Mouse (Mus musculus) thymus, adult 2 months (tissue): ENCODE results near the gene Mum1.

Experiments used
- CTCF ChIP-seq: fragments of 200-500 bp; IDR thresholded peaks from 2 replicates; pipeline ENCODE4 v1.5.1; 2012; ENCODE audit warnings: mild to moderate bottlenecking, control low read depth, low read length, moderate library complexity, borderline replicate concordance; ENCODE audit not compliant: control insufficient read depth, poor library complexity, insufficient read depth; ENCODE audit errors: extremely low read depth
- POLR2A ChIP-seq: fragments of 200-500 bp; IDR thresholded peaks from 2 replicates; pipeline ENCODE4 v1.6.1; 2012; ENCODE audit warnings: mild to moderate bottlenecking, low read length, control low read depth, moderate library complexity; ENCODE audit not compliant: control insufficient read depth, poor library complexity, insufficient read depth; ENCODE audit errors: extremely low read depth

DNA sequence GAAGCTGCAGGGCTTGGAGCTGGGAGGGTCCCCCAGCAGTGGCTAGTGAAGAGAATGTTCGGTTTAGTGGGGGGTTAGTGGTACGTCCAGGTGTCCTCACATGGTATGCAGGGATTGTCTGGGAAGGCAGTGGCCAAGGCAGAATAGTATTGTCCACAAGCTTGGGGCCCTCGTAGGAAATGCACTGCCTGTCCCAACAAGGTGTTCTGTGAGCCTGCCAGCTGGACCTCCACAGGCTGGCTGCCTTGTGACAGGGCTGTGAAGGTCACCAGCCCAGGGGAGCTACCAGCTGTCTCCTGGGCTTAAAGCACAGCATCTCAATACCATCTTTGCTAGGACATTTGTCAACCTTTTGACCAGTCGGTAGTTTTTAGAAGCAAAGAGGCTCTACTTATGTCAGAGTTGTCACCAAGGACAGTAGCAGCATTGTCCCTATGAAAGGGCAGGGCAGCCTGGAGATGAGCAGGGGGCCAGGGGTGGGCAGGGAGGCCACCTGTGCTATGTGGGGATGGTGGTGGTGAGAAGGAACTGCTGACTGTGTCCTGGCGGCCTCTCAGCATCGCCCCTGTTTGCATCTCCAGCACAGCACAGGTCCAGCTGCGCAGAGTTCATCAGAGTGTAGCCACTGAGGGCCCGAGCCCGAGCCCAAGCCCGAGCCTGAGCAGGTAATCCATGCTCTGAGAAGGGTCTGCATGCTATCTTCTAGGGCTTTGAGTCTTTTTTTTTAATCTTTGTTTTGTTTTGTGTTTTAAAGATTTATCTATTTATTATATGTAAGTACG, 26.4 kb downstream of the Mum1 start:
- TF ChIP-seq POLR2A (no peak), CTCF (no peak)
